Mouse (Mus musculus) midbrain, embryonic 12.5 days (tissue): ENCODE results near the gene Aprt. TPM values are rescaled to one million over a fixed set of nuclear protein-coding genes. Genes with fewer than 3 reads are reported as not detected.

Experiments used
- ATAC-seq: fragments of 200-750 bp; cut with Nextera tagmentation; 2 replicates; pipeline ENCODE4 v1.8.0; 2017; ENCODE audit warnings: low read depth, moderate TSS enrichment, moderate library complexity; ENCODE audit not compliant: low FRiP score
- H3K27ac ChIP-seq: fragments of 300-500 bp; sonication (generic); replicated peaks from 2 replicates; pipeline ENCODE4 v1.5.1; 2016; ENCODE audit warnings: mild to moderate bottlenecking
- H3K27me3 ChIP-seq: fragments of 300-500 bp; sonication (generic); 2 replicates; pipeline ENCODE4 v1.6.1; 2016; ENCODE audit warnings: mild to moderate bottlenecking
- H3K36me3 ChIP-seq: fragments of 300-500 bp; sonication (generic); 2 replicates; pipeline ENCODE4 v1.6.1; 2016
- H3K4me1 ChIP-seq: fragments of 300-500 bp; sonication (generic); 2 replicates; pipeline ENCODE4 v1.6.1; 2016
- H3K4me2 ChIP-seq: fragments of 300-500 bp; sonication (generic); replicated peaks from 2 replicates; pipeline ENCODE4 v1.6.1; 2016; ENCODE audit warnings: mild to moderate bottlenecking, moderate library complexity
- H3K4me3 ChIP-seq: fragments of 300-500 bp; sonication (generic); 2 replicates; pipeline ENCODE4 v1.5.1; 2016; ENCODE audit warnings: mild to moderate bottlenecking
- H3K9ac ChIP-seq: fragments of 300-500 bp; sonication (generic); replicated peaks from 2 replicates; pipeline ENCODE4 v1.6.1; 2016; ENCODE audit warnings: mild to moderate bottlenecking, moderate library complexity
- H3K9me3 ChIP-seq: fragments of 300-500 bp; sonication (generic); 2 replicates; pipeline ENCODE4 v1.6.1; 2016; ENCODE audit warnings: mild to moderate bottlenecking
- WGBS: fragments of 180-500 bp; shearing (Covaris S2); methylation state at CpG from one replicate; pipeline ENCODE4 v1.1.7; 2016; 5-methylcytosine and 5-hydroxymethylcytosine counted together
- polyA plus RNA-seq: library from polyadenylated mRNA; unstranded; fragments of >200 nt; fragmentation: Nextera tagmentation; extraction: Ambion mirVana; gene quantifications from 2 replicates; pipeline ENCODE4 v1.2.1, GENCODE M21; 2016

Aprt gene
- polyA plus RNA-seq, 1 experiment from 2014 or later: 157 TPM

DNA sequence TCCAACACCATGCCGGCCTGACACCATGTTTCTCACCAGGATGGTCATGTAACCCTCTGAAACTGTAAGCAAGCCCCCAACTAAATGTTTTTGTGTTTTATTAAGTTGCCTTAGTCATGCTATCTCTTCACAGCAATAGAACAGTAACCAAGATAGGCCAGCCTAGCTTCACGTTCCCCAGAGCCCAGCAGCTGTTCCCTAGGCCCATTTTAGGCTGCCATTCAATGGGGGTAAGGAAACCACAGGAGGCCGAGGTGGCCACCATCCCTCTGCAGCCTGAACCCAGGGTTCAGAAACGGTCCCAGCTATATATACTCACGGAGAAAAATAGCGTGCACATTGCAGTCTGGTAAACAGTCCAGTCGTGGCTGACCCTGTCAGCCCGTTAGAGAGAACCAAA lies 32.6 kb downstream of the Aprt start:
- Histone ChIP-seq H3K4me2 (no peak overlapping the region), H3K4me3 (no peak overlapping the region), H3K9me3 (no peaks in the 10 kb centered on the region), H3K27ac (no peak overlapping the region), H3K9ac (no peak overlapping the region), H3K27me3 (peaks cover 14% of the 10 kb centered on the region), H3K36me3 (no peaks in the 10 kb centered on the region), H3K4me1 (0 out of 2 replicates have a peak, but pooled peaks cover 2% of the 10 kb centered on the region)
- ATAC-seq: no peak
- 90% methylated on average over 8 of the region's 8 CpGs for WGBS

DNA sequence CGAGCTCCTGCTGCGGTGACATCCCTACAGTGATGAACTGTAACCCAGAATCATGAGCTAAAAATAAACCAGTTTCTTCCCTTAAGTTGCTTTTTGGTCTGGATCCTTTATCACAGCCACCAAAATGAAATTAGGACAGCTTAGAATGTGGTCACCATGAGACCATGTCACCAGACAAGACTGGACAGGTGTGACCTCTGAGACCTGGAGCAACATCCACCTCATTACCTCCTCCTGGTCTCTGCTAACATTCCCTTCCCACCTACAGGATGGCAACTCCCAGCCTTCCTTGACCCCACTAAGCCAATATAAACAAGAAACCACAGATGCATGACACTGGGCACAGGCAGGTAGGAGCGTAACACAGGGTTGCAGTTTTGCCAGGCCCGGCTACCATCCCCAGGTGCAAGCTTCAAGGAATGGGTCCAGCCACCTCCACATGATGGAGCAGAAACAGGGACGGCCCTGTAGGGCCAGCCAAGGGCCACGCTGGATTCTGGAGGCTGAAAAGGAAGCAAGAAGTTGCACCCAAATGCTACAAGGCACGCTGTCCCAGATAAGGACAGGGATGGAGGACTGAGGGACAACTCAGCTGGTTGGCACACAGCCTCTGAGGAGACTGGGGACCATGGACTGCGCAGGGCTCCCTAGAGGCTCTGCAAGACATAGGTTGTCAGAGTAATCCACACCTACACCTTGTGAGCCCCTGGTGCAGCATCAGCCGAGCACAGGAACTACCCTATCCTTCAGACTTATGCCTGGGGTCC lies 38.2 kb downstream of the Aprt start:
- Histone ChIP-seq H3K36me3 (no peaks in the 10 kb centered on the region), H3K4me3 (no peak overlapping the region), H3K27ac (no peak overlapping the region), H3K9me3 (no peaks in the 10 kb centered on the region), H3K9ac (no peak overlapping the region), H3K27me3 (no peaks in the 10 kb centered on the region), H3K4me2 (no peak overlapping the region), H3K4me1 (peaks cover 6% of the 10 kb centered on the region; the same call in 1 of the 2 replicates)
- no peak for ATAC-seq
- 89% methylated on average over 9 of the region's 9 CpGs for WGBS

DNA sequence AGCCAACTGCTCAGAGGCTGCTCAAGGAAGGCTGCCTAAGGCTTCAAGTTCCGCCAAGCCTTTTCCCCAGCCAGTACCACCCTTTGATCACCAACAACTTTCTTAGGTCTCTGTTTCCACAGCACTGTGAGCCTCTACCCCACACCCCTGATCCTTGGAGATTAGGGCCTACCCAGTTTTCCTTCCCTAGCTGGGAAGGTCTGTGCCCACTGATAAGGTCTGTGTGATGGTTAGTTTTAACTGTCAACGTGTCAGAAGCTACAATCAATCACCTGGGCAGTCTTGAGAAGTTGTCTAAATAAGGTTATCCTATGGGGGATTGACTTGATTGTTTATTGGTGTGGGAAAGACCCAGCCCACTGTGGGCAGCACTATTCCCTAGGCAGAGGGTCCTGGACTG lies 38.9 kb downstream of the Aprt start:
- Histone ChIP-seq H3K9ac (no peak overlapping the region), H3K36me3 (no peaks in the 10 kb centered on the region), H3K9me3 (no peaks in the 10 kb centered on the region), H3K4me2 (no peak overlapping the region), H3K27me3 (no peaks in the 10 kb centered on the region), H3K4me3 (no peak overlapping the region), H3K4me1 (peaks cover 6% of the 10 kb centered on the region; the same call in 1 of the 2 replicates), H3K27ac (no peak overlapping the region)
- 91% methylated on average over 2 of the region's 2 CpGs for WGBS
- ATAC-seq: no peak

- Histone ChIP-seq H3K27me3 (no peaks in the 10 kb centered on the region), H3K9me3 (no peaks in the 10 kb centered on the region), H3K4me1 (peaks cover 6% of the 10 kb centered on the region; the same call in 1 of the 2 replicates), H3K9ac (no peak overlapping the region), H3K27ac (no peak overlapping the region), H3K4me3 (no peak overlapping the region), H3K4me2 (no peak overlapping the region), H3K36me3 (no peaks in the 10 kb centered on the region)
- 75% methylated on average over 6 of the region's 6 CpGs for WGBS
- no peak for ATAC-seq
Measured at GRCm38 (mm10) chr8:122537033-122537432, 39.7 kb downstream of the Aprt start.

GRCm38 (mm10) chr8:122531312-122531711 lies 45.4 kb downstream of the Aprt start:
- 86% methylated on average over 8 of the region's 8 CpGs for WGBS
- H3K27me3 ChIP-seq: no peaks in the 10 kb centered on the region
- no peak for ATAC-seq
- no peak overlapping the region for H3K27ac ChIP-seq
- H3K9me3 ChIP-seq: no peaks in the 10 kb centered on the region
- H3K9ac ChIP-seq: no peak overlapping the region
- H3K4me1 ChIP-seq: no peaks in the 10 kb centered on the region
- no peak overlapping the region for H3K4me2 ChIP-seq
- no peak overlapping the region for H3K4me3 ChIP-seq
- H3K36me3 ChIP-seq: no peaks in the 10 kb centered on the region

DNA sequence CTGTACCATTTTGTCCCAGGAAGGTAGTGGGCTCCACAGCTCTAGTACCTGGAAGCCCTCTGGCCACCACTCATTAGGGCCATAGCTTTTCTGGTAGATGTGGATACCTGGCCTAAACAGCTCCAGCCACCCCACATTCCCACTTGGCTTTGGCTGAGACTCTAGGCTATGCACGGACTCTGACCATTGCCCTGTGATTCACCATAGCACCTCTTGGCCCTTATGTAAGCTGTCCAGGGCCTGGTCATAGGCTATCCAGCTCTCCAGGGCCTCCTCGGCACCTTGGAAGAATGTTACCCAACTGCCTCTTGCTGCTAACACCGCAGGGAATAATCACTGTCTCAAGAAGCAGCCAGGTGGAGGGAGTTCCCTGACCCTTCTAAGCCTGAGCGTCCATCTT lies 47.5 kb downstream of the Aprt start:
- no peak overlapping the region for H3K27ac ChIP-seq
- 86% methylated on average over 4 of the region's 4 CpGs for WGBS
- no peak overlapping the region for H3K9ac ChIP-seq
- no peak overlapping the region for H3K4me2 ChIP-seq
- no peaks in the 10 kb centered on the region for H3K36me3 ChIP-seq
- no peak for ATAC-seq
- H3K4me3 ChIP-seq: no peak overlapping the region
- H3K4me1 ChIP-seq: peaks cover 9% of the 10 kb centered on the region
- no peaks in the 10 kb centered on the region for H3K9me3 ChIP-seq
- H3K27me3 ChIP-seq: peaks cover 6% of the 10 kb centered on the region; the same call in 1 of the 2 replicates

GRCm38 (mm10) chr8:122527937-122528336 lies 48.8 kb downstream of the Aprt start:
- WGBS: 89% methylated on average over 3 of the region's 3 CpGs
- H3K36me3 ChIP-seq: no peaks in the 10 kb centered on the region
- no peak overlapping the region for H3K4me3 ChIP-seq
- peaks cover 21% of the 10 kb centered on the region for H3K4me1 ChIP-seq
- H3K27ac ChIP-seq: no peak overlapping the region
- H3K9me3 ChIP-seq: no peaks in the 10 kb centered on the region
- peaks cover 16% of the 10 kb centered on the region for H3K27me3 ChIP-seq
- H3K4me2 ChIP-seq: no peak overlapping the region
- ATAC-seq: no peak
- no peak overlapping the region for H3K9ac ChIP-seq

GRCm38 (mm10) chr8:122526526-122527170 lies 50.1 kb downstream of the Aprt start:
- H3K27me3 ChIP-seq: peaks cover 17% of the 10 kb centered on the region
- 80% methylated on average over 7 of the region's 7 CpGs for WGBS
- H3K9me3 ChIP-seq: no peaks in the 10 kb centered on the region
- peaks cover 22% of the 10 kb centered on the region for H3K4me1 ChIP-seq
- H3K36me3 ChIP-seq: no peaks in the 10 kb centered on the region
- no peak overlapping the region for H3K4me2 ChIP-seq
- no peak overlapping the region for H3K4me3 ChIP-seq
- no peak overlapping the region for H3K27ac ChIP-seq
- no peak overlapping the region for H3K9ac ChIP-seq
- ATAC-seq: no peak

- no peak for ATAC-seq
- 81% methylated on average over 3 of the region's 3 CpGs for WGBS
- no peak overlapping the region for H3K4me3 ChIP-seq
- H3K4me1 ChIP-seq: peaks cover 22% of the 10 kb centered on the region
- H3K9me3 ChIP-seq: no peaks in the 10 kb centered on the region
- H3K4me2 ChIP-seq: no peak overlapping the region
- no peak overlapping the region for H3K9ac ChIP-seq
- H3K36me3 ChIP-seq: no peaks in the 10 kb centered on the region
- peaks cover 17% of the 10 kb centered on the region for H3K27me3 ChIP-seq
- H3K27ac ChIP-seq: no peak overlapping the region
Measured at GRCm38 (mm10) chr8:122526084-122526483, 50.6 kb downstream of the Aprt start.

GRCm38 (mm10) chr8:122525004-122525403 lies 51.7 kb downstream of the Aprt start:
- Histone ChIP-seq H3K27me3 (peaks cover 17% of the 10 kb centered on the region), H3K36me3 (no peaks in the 10 kb centered on the region), H3K4me2 (no peak overlapping the region), H3K4me3 (no peak overlapping the region), H3K4me1 (peaks cover 22% of the 10 kb centered on the region), H3K9ac (no peak overlapping the region), H3K9me3 (no peaks in the 10 kb centered on the region), H3K27ac (no peak overlapping the region)
- 84% methylated on average over 6 of the region's 6 CpGs for WGBS
- ATAC-seq: no peak
